Mouse (Mus musculus): ENCODE data around the gene Cybb. TPM values are rescaled to one million over a fixed set of nuclear protein-coding genes. Genes with fewer than 3 reads are reported as not detected.

Gene Cybb
- polyA plus RNA-seq, 1 experiment from 2014 or later = 3.8 TPM

DNA sequence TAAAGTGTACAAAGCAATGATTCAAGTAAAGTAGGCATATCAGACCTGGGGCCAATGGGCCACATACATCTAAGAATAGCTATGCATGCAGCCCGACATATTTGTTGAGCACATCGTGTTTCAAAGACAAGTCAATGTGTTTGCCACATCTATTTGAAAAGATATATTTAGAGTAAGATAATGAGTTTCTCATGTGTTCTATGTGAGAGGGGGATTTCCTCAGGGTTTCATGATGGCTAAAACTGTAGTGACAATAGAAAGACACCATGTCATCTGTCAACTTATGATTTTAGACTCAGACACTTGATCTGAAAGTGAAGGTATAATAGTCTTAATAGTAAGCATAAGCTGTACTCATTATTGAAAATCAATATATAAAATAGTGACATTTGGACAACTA is 48.3 kb downstream of the Cybb start:
- 78% methylated on average over 2 of the region's 2 CpGs for whole genome bisulfite sequencing

DNA sequence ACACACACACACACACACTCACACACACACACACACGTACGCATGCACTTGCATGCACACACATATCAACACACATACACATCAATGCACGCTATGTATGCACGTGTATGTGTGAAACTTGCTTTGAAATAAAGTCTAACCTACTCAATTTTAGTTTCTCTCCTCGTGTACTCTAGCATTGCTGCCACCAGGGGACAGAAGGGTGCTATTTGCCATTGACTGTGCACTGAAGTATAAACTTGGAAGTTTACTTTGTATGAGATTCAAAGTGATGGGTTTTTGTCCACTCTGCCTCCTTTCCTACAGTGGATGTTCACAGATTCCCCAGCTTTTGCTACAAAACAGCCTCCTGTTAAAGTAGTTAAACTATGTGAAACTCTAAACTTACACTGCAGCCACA is 73.7 kb downstream of the Cybb start:
- H3K27me3 ChIP-seq (replicated peaks; ENCODE audit: control insufficient read depth, insufficient read depth, low read length) = no peaks in the 10 kb centered on the region
- H3K27ac ChIP-seq (replicated peaks; ENCODE audit: low read depth, low read length) = no peak overlapping the region
- no peak overlapping the region for H3K4me2 ChIP-seq (ENCODE audit: low read depth, low read length)
- WGBS = 78% methylated on average over 5 of the region's 5 CpGs
- H3K9ac ChIP-seq (ENCODE audit: low read depth, low read length) = no peak overlapping the region
- H3K4me3 ChIP-seq (ENCODE audit: low read depth, low read length) = no peak overlapping the region
- DNase-seq (ENCODE audit: low spot score) (no peak), ATAC-seq (ENCODE audit: low read depth) (no peak)
- H3K36me3 ChIP-seq (ENCODE audit: control insufficient read depth, insufficient read depth, low read length) = no peaks in the 10 kb centered on the region
- H3K4me1 ChIP-seq (ENCODE audit: control insufficient read depth, insufficient read depth, low read length) = no peaks in the 10 kb centered on the region
- H3K9me3 ChIP-seq (ENCODE audit: control insufficient read depth, low read length) = no peaks in the 10 kb centered on the region

More for the DNA sequence above, 48.3 kb downstream of the Cybb start:
- ATAC-seq (ENCODE audit: low read depth) = no peak
- Histone ChIP-seq H3K9ac (ENCODE audit: low read depth, low read length) (no peak overlapping the region), H3K27me3 (replicated peaks; ENCODE audit: control insufficient read depth, insufficient read depth, low read length) (no peaks in the 10 kb centered on the region), H3K4me2 (ENCODE audit: low read depth, low read length) (no peak overlapping the region), H3K27ac (replicated peaks; ENCODE audit: low read depth, low read length) (no peak overlapping the region), H3K9me3 (ENCODE audit: control insufficient read depth, low read length) (no peaks in the 10 kb centered on the region), H3K4me3 (ENCODE audit: low read depth, low read length) (no peak overlapping the region), H3K4me1 (ENCODE audit: control insufficient read depth, insufficient read depth, low read length) (no peaks in the 10 kb centered on the region), H3K36me3 (ENCODE audit: control insufficient read depth, insufficient read depth, low read length) (no peaks in the 10 kb centered on the region)
- DNase-seq (ENCODE audit: low spot score) = no peak

Other genes starting within 250 kb of the Cybb start
- not detected in 2 replicates for gene Gm14862, start 230.9 kb downstream of the Cybb start, polyA plus RNA-seq (2014; fragmentation: Nextera tagmentation; extraction: Ambion mirVana)
- 0.97 and 2.0 TPM in 2 replicates for gene Xk, start 215.0 kb downstream of the Cybb start, polyA plus RNA-seq (2014; fragmentation: Nextera tagmentation; extraction: Ambion mirVana)
- gene H2al1m, start 204.0 kb downstream of the Cybb start, polyA plus RNA-seq (2014; fragmentation: Nextera tagmentation; extraction: Ambion mirVana) = not detected in 2 replicates
- not detected in 2 replicates for gene H2al1k, start 137.1 kb downstream of the Cybb start, polyA plus RNA-seq (2014; fragmentation: Nextera tagmentation; extraction: Ambion mirVana)
- gene H2al1o, start 84.6 kb upstream of the Cybb start, polyA plus RNA-seq (2014; fragmentation: Nextera tagmentation; extraction: Ambion mirVana) = not detected in 2 replicates
- 59.9 and 60.5 TPM in 2 replicates for gene Dynlt3, start 175.2 kb upstream of the Cybb start, polyA plus RNA-seq (2014; fragmentation: Nextera tagmentation; extraction: Ambion mirVana)